Mouse (Mus musculus) forebrain, embryonic 16.5 days (tissue): ENCODE data around the gene A130010J15Rik. TPM values are rescaled to one million over a fixed set of nuclear protein-coding genes. Genes with fewer than 3 reads are reported as not detected.

Experiments used
- ATAC-seq: fragments of 200-750 bp; cut with Nextera tagmentation; 2 replicates; pipeline ENCODE4 v1.8.0; 2017; ENCODE audit warnings: mild to moderate bottlenecking, moderate library complexity
- H3K27ac ChIP-seq: fragments of 300-500 bp; sonication (generic); 2 replicates; pipeline ENCODE4 v1.5.1; 2014; ENCODE audit warnings: low read length, control low read depth
- H3K27me3 ChIP-seq: fragments of 300-500 bp; sonication (generic); replicated peaks from 2 replicates; pipeline ENCODE4 v1.6.1; 2014; ENCODE audit warnings: low read length; ENCODE audit not compliant: control insufficient read depth, insufficient read depth
- H3K36me3 ChIP-seq: fragments of 300-500 bp; sonication (generic); 2 replicates; pipeline ENCODE4 v1.6.1; 2014; ENCODE audit not compliant: control insufficient read depth, insufficient read depth
- H3K4me1 ChIP-seq: fragments of 300-500 bp; sonication (generic); replicated peaks from 2 replicates; pipeline ENCODE4 v1.6.1; 2014; ENCODE audit warnings: low read length; ENCODE audit not compliant: control insufficient read depth, insufficient read depth
- H3K4me2 ChIP-seq: fragments of 300-500 bp; sonication (generic); 2 replicates; pipeline ENCODE4 v1.6.1; 2014; ENCODE audit warnings: mild to moderate bottlenecking, low read length, control low read depth
- H3K4me3 ChIP-seq: fragments of 300-500 bp; sonication (generic); replicated peaks from 2 replicates; pipeline ENCODE4 v1.5.1; 2014; ENCODE audit warnings: mild to moderate bottlenecking, low read length, control low read depth
- H3K9ac ChIP-seq: fragments of 300-500 bp; sonication (generic); replicated peaks from 2 replicates; pipeline ENCODE4 v1.6.1; 2014; ENCODE audit warnings: low read depth, low read length, control low read depth
- H3K9me3 ChIP-seq: fragments of 300-500 bp; sonication (generic); 2 replicates; pipeline ENCODE4 v1.6.1; 2016; ENCODE audit warnings: low read length; ENCODE audit not compliant: control insufficient read depth
- WGBS: fragments of 180-500 bp; shearing (Covaris S2); extraction: QIAGEN DNeasy Blood & Tissue Kit; methylation state at CpG from one replicate; pipeline ENCODE4 v1.1.7; 2014; 5-methylcytosine and 5-hydroxymethylcytosine counted together
- polyA plus RNA-seq: library from polyadenylated mRNA; unstranded; fragments of >200 nt; fragmentation: Nextera tagmentation; extraction: Ambion mirVana; gene quantifications from 2 replicates; pipeline ENCODE4 v1.2.1, GENCODE M21; 2015

The A130010J15Rik gene
- polyA plus RNA-seq, 1 experiment from 2014 or later = 14.2 TPM

- H3K36me3 ChIP-seq = no peaks in the 10 kb centered on the region
- H3K27ac ChIP-seq = no peak overlapping the region
- H3K4me1 ChIP-seq = no peaks in the 10 kb centered on the region
- no peak for ATAC-seq
- no peak overlapping the region for H3K4me3 ChIP-seq
- no peaks in the 10 kb centered on the region for H3K9me3 ChIP-seq
- 14% methylated on average over 18 of the region's 18 CpGs for whole genome bisulfite sequencing
- 0 out of 2 replicates have a peak overlapping the region, but pooled peaks have one; percentile 14 for H3K4me2 ChIP-seq
- no peak overlapping the region for H3K9ac ChIP-seq
- H3K27me3 ChIP-seq = no peaks in the 10 kb centered on the region
Measured at GRCm38 (mm10) chr1:193160317-193161032, 7.4 kb upstream of the A130010J15Rik start.

- H3K27me3 ChIP-seq = no peaks in the 10 kb centered on the region
- H3K27ac ChIP-seq = no peak overlapping the region
- H3K4me3 ChIP-seq = no peak overlapping the region
- H3K9ac ChIP-seq = no peak overlapping the region
- no peaks in the 10 kb centered on the region for H3K36me3 ChIP-seq
- peaks cover 18% of the 10 kb centered on the region for H3K4me1 ChIP-seq
- no peak overlapping the region for H3K4me2 ChIP-seq
- no peaks in the 10 kb centered on the region for H3K9me3 ChIP-seq
- whole genome bisulfite sequencing = 92% methylated on average over 7 of the region's 7 CpGs
- no peak for ATAC-seq
Measured at GRCm38 (mm10) chr1:193169228-193169627, 1.4 kb downstream of the A130010J15Rik start.

DNA sequence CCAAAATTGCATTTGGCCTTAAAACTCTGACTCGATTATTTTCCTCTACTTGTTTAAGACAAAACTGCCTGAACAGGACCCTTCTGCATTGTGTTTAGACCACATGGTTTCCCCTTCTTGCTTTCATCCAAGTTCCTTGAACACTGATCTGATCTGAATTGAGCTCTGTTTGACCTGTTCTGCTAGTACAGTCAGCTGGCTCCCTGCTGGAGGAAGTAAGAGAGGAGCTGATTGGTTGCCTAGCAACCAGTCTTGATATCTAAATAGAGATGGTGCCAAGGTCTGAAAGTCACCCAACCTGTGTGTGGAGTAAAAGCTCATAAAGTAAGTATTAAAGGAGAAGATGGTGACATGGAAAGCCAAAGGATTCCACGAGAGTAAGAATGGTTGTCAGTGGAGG, 2.0 kb downstream of the A130010J15Rik start:
- Histone ChIP-seq H3K4me1 (peaks cover 22% of the 10 kb centered on the region), H3K27ac (no peak overlapping the region), H3K4me3 (no peak overlapping the region), H3K9me3 (no peaks in the 10 kb centered on the region), H3K36me3 (no peaks in the 10 kb centered on the region), H3K4me2 (no peak overlapping the region), H3K27me3 (no peaks in the 10 kb centered on the region), H3K9ac (no peak overlapping the region)
- ATAC-seq = no peak
- 64% methylated on average over 2 of the region's 2 CpGs for WGBS

DNA sequence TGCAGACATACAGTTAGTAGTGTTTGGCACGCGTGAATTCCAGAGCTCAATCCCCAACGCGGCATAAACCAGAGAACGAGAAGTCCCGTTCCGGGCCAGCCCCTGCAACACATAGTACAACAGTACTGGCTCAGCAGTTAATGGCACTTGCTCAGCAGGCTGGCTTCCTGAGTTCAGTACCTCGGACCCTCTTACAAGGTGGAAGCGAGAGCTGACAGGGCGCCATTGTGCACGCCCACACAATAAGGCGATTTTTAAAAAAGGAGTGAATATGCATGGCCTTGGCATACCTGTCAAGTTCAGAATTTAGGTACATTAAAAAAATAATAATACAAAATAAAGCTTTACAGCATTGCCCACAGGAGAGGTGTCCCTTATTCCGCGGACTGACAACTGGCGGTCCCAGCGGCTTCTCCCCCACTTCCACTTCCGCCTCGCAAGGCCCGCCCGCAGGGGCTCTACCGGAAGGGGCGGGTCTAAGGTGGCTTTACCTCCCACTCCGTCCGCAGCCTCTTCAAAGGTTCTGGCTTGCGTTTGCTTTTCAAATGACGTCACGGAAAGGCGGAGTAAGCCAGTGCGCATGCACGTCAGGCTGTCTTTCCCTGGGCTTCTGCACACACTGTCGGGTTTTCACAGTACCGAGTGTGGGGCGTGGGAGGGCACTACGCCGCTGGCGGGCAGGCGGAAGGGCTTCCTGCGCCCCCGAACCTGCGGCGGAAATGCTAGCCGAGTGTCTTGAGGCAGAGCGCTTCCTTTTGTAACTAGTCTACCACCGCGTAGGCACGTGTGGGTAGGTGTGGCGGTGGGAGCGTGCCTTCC, 5.4 kb downstream of the A130010J15Rik start:
- peak overlapping the region; percentile 76 for H3K4me3 ChIP-seq
- no peaks in the 10 kb centered on the region for H3K36me3 ChIP-seq
- peak overlapping the region; percentile 84 for H3K9ac ChIP-seq
- H3K4me1 ChIP-seq = peaks cover 22% of the 10 kb centered on the region
- no peaks in the 10 kb centered on the region for H3K9me3 ChIP-seq
- peak; percentile 99 for ATAC-seq
- H3K4me2 ChIP-seq = peak overlapping the region; percentile 84
- H3K27ac ChIP-seq = peak overlapping the region; percentile 75
- WGBS = under 1% methylated on average over 48 of the region's 48 CpGs
- H3K27me3 ChIP-seq = no peaks in the 10 kb centered on the region

DNA sequence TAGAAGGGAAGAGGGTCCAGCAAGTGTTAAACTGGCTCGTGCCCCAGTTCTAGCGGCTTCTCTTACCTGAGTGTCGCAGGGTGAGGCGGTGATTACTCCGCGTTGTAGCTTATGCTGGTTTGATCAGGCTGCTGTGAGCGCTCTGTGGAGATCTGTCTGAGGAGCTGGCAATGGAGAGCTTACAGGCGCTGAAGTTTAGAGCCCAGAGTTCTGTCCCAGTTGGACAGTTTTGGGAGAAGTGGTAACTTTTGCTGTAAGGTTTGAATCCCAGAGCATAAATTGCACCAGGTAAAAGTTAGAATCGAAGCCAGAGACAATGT, 5.9 kb downstream of the A130010J15Rik start:
- Histone ChIP-seq H3K4me1 (peaks cover 22% of the 10 kb centered on the region), H3K9ac (peak overlapping the region; percentile 84), H3K27me3 (no peaks in the 10 kb centered on the region), H3K4me3 (peak overlapping the region; percentile 76), H3K36me3 (no peaks in the 10 kb centered on the region), H3K9me3 (no peaks in the 10 kb centered on the region), H3K4me2 (peak overlapping the region; percentile 84), H3K27ac (peak overlapping the region; percentile 75)
- no peak for ATAC-seq
- WGBS = 17% methylated on average over 9 of the region's 9 CpGs

GRCm38 (mm10) chr1:193174143-193174733, 6.4 kb downstream of the A130010J15Rik start:
- H3K4me2 ChIP-seq = peak overlapping the region; percentile 84
- H3K36me3 ChIP-seq = no peaks in the 10 kb centered on the region
- no peaks in the 10 kb centered on the region for H3K27me3 ChIP-seq
- peaks cover 22% of the 10 kb centered on the region for H3K4me1 ChIP-seq
- no peaks in the 10 kb centered on the region for H3K9me3 ChIP-seq
- no peak for ATAC-seq
- peak overlapping the region; percentile 76 for H3K4me3 ChIP-seq
- no peak overlapping the region for H3K27ac ChIP-seq
- 94% methylated on average over 13 of the region's 13 CpGs for WGBS
- peak overlapping the region; percentile 84 for H3K9ac ChIP-seq

DNA sequence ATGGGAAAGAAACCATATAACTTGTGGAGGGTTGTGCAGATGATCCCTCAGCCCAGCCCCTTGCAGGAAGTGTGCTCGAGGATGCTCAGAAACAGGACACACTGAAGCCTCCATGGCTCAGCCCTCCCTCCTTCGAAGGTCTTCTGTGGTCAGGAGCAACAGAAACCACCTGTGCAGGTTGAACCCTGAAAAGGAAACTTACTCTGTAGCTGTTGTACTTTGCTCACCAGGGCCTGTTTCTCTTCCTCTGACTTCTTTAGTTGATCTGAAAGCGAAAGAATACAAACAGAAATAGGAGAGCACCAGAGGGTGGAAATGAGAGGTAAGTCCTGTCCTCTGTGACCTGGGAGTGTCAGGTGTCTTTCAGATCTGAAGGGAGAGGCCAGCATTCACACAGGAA, 13.3 kb downstream of the A130010J15Rik start:
- Histone ChIP-seq H3K4me2 (no peak overlapping the region), H3K36me3 (no peaks in the 10 kb centered on the region), H3K27ac (no peak overlapping the region), H3K4me1 (no peaks in the 10 kb centered on the region), H3K9me3 (no peaks in the 10 kb centered on the region), H3K4me3 (no peak overlapping the region), H3K27me3 (0 out of 2 replicates have a peak, but pooled peaks cover 3% of the 10 kb centered on the region), H3K9ac (no peak overlapping the region)
- no peak for ATAC-seq
- 83% methylated on average over 3 of the region's 3 CpGs for WGBS

DNA sequence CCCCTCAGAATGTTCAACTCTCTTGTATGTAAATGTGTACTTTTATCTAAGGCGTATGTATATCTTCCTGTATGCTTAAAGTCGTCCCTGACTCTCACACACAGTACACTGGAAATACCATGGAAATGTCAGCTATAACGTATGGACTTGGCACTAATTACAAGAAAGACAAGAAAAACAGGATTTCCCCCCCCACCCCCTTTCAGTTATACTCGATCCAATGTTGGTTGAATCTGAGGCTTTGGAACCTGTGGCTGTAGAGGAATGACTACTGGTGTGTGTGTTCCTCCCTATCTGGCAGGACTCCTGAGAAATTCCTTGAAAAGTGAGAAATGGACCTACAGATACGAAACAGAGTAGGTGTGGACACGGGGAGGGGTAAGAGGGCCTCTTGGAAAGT, 20.4 kb downstream of the A130010J15Rik start:
- H3K4me3 ChIP-seq = no peak overlapping the region
- H3K9ac ChIP-seq = no peak overlapping the region
- peak overlapping the region; percentile 10; the same call in 1 of the 2 replicates for H3K27ac ChIP-seq
- WGBS = 92% methylated on average over 6 of the region's 6 CpGs
- ATAC-seq = no peak
- H3K4me2 ChIP-seq = no peak overlapping the region
- H3K4me1 ChIP-seq = peaks cover 13% of the 10 kb centered on the region
- no peaks in the 10 kb centered on the region for H3K27me3 ChIP-seq
- H3K9me3 ChIP-seq = no peaks in the 10 kb centered on the region
- no peaks in the 10 kb centered on the region for H3K36me3 ChIP-seq

GRCm38 (mm10) chr1:193189151-193189621, 21.3 kb downstream of the A130010J15Rik start:
- H3K36me3 ChIP-seq = no peaks in the 10 kb centered on the region
- peak overlapping the region; percentile 45 for H3K27ac ChIP-seq
- H3K4me2 ChIP-seq = no peak overlapping the region
- H3K27me3 ChIP-seq = no peaks in the 10 kb centered on the region
- 16% methylated on average over 9 of the region's 9 CpGs for WGBS
- peak; percentile 98 for ATAC-seq
- no peak overlapping the region for H3K9ac ChIP-seq
- peaks cover 13% of the 10 kb centered on the region for H3K4me1 ChIP-seq
- H3K9me3 ChIP-seq = no peaks in the 10 kb centered on the region
- H3K4me3 ChIP-seq = no peak overlapping the region
